Mouse (Mus musculus) frontal cortex, postnatal 10 days (tissue): Measurements from ENCODE around the gene Cwc22.

Experiments used
- DNase-seq, 2 experiments: peaks; one replicate each; pipeline ENCODE4 v3.0.0; 2022; ENCODE audit warnings: low spot score in 2 of 2, mixed read lengths in 1 of 2

The Cwc22 gene

GRCm38 (mm10) chr2:77925187-77925924 is 20.8 kb downstream of the Cwc22 start:
- DNase-seq: no peak

- no peak for DNase-seq
These were observed 22.2 kb downstream of the Cwc22 start for GRCm38 (mm10) chr2:77924003-77924402.

- DNase-seq: no peak
These were observed 23.0 kb downstream of the Cwc22 start for GRCm38 (mm10) chr2:77923182-77923581.

- no peak for DNase-seq
These were observed 24.9 kb downstream of the Cwc22 start for GRCm38 (mm10) chr2:77921307-77921706.

- DNase-seq: no peak
These were observed 25.6 kb downstream of the Cwc22 start for GRCm38 (mm10) chr2:77920621-77921020.

GRCm38 (mm10) chr2:77918474-77918873 is 27.7 kb downstream of the Cwc22 start:
- DNase-seq: no peak

- no peak for DNase-seq
These were observed 28.2 kb downstream of the Cwc22 start for GRCm38 (mm10) chr2:77918006-77918405.

- DNase-seq: no peak
These were observed 28.8 kb downstream of the Cwc22 start for GRCm38 (mm10) chr2:77917360-77917734.

GRCm38 (mm10) chr2:77916586-77917359 is 29.4 kb downstream of the Cwc22 start:
- no peak for DNase-seq

GRCm38 (mm10) chr2:77915187-77915586 is 31.0 kb downstream of the Cwc22 start:
- DNase-seq: no peak

- DNase-seq: no peak
These were observed 32.5 kb downstream of the Cwc22 start for GRCm38 (mm10) chr2:77913628-77914027.

GRCm38 (mm10) chr2:77912197-77912596 is 34.0 kb downstream of the Cwc22 start:
- DNase-seq: no peak

- no peak for DNase-seq
These were observed 34.7 kb downstream of the Cwc22 start for GRCm38 (mm10) chr2:77911452-77911851.

- no peak for DNase-seq
These were observed 36.0 kb downstream of the Cwc22 start for GRCm38 (mm10) chr2:77910216-77910615.

- DNase-seq: no peak
These were observed 39.0 kb downstream of the Cwc22 start for GRCm38 (mm10) chr2:77907164-77907563.

- DNase-seq: no peak
These were observed 41.2 kb downstream of the Cwc22 start for GRCm38 (mm10) chr2:77905023-77905422.

GRCm38 (mm10) chr2:77904495-77904894 is 41.7 kb downstream of the Cwc22 start:
- no peak for DNase-seq

- no peak for DNase-seq
These were observed 42.2 kb downstream of the Cwc22 start for GRCm38 (mm10) chr2:77903979-77904378.

GRCm38 (mm10) chr2:77903098-77903497 is 43.1 kb downstream of the Cwc22 start:
- DNase-seq: no peak

GRCm38 (mm10) chr2:77901269-77901668 is 44.9 kb downstream of the Cwc22 start:
- no peak for DNase-seq

GRCm38 (mm10) chr2:77900741-77901140 is 45.4 kb downstream of the Cwc22 start:
- no peak for DNase-seq

GRCm38 (mm10) chr2:77900111-77900510 is 46.1 kb downstream of the Cwc22 start:
- no peak for DNase-seq

- no peak for DNase-seq
These were observed 47.7 kb downstream of the Cwc22 start for GRCm38 (mm10) chr2:77898436-77898835.
